Mouse (Mus musculus) midbrain, embryonic 13.5 days (tissue): ENCODE data around the gene Ern2. TPM values are rescaled to one million over a fixed set of nuclear protein-coding genes. Genes with fewer than 3 reads are reported as not detected.
A peak's percentile ranks its signal among the peaks of the same experiment; 100 is the strongest.

Experiments used
- ATAC-seq: fragments of 200-750 bp; cut with Nextera tagmentation; 2 replicates; pipeline ENCODE4 v1.8.0; 2017; ENCODE audit warnings: mild to moderate bottlenecking, moderate TSS enrichment, moderate library complexity
- H3K27ac ChIP-seq: fragments of 300-500 bp; sonication (generic); 2 replicates; pipeline ENCODE4 v1.5.1; 2015; ENCODE audit warnings: inconsistent platforms, mild to moderate bottlenecking, moderate library complexity
- H3K27me3 ChIP-seq: fragments of 300-500 bp; sonication (generic); 2 replicates; pipeline ENCODE4 v1.6.1; 2015; ENCODE audit warnings: mild to moderate bottlenecking, inconsistent platforms
- H3K36me3 ChIP-seq: fragments of 300-500 bp; sonication (generic); 2 replicates; pipeline ENCODE4 v1.6.1; 2015; ENCODE audit warnings: mild to moderate bottlenecking, inconsistent platforms
- H3K4me1 ChIP-seq: fragments of 300-500 bp; sonication (generic); replicated peaks from 2 replicates; pipeline ENCODE4 v1.6.1; 2015; ENCODE audit warnings: inconsistent platforms
- H3K4me2 ChIP-seq: fragments of 300-500 bp; sonication (generic); replicated peaks from 2 replicates; pipeline ENCODE4 v1.6.1; 2015; ENCODE audit warnings: moderate library complexity, mild to moderate bottlenecking, inconsistent platforms
- H3K4me3 ChIP-seq: fragments of 300-500 bp; sonication (generic); replicated peaks from 2 replicates; pipeline ENCODE4 v1.5.1; 2015; ENCODE audit warnings: mild to moderate bottlenecking, inconsistent platforms
- H3K9ac ChIP-seq: fragments of 300-500 bp; sonication (generic); replicated peaks from 2 replicates; pipeline ENCODE4 v1.6.1; 2015; ENCODE audit warnings: mild to moderate bottlenecking, inconsistent platforms
- H3K9me3 ChIP-seq: fragments of 300-500 bp; sonication (generic); 2 replicates; pipeline ENCODE4 v1.6.1; 2016; ENCODE audit warnings: mild to moderate bottlenecking, inconsistent platforms
- WGBS: fragments of 180-500 bp; shearing (Covaris S2); methylation state at CpG from one replicate; pipeline ENCODE4 v1.1.7; 2015; 5-methylcytosine and 5-hydroxymethylcytosine counted together
- polyA plus RNA-seq: library from polyadenylated mRNA; unstranded; fragments of >200 nt; fragmentation: Nextera tagmentation; extraction: Ambion mirVana; gene quantifications from 2 replicates; pipeline ENCODE4 v1.2.1, GENCODE M21; 2015

The Ern2 gene
- polyA plus RNA-seq, 1 experiment from 2014 or later, result 0.78 TPM

- Histone ChIP-seq H3K27me3 (no peaks in the 10 kb centered on the region), H3K9me3 (no peaks in the 10 kb centered on the region), H3K4me1 (peaks cover 43% of the 10 kb centered on the region), H3K4me3 (peak overlapping the region; percentile 59), H3K9ac (peak overlapping the region; percentile 79), H3K27ac (peak overlapping the region; percentile 68), H3K36me3 (peaks cover 20% of the 10 kb centered on the region), H3K4me2 (peak overlapping the region; percentile 96)
- ATAC-seq, result 0 out of 2 replicates have a peak, but pooled peaks have one; percentile 4
- 4% methylated on average over 13 of the region's 13 CpGs for WGBS
Observed at GRCm38 (mm10) chr7:122158488-122158887, 27.5 kb downstream of the Ern2 start.

GRCm38 (mm10) chr7:122152473-122152872 lies 33.5 kb downstream of the Ern2 start:
- H3K4me2 ChIP-seq, result no peak overlapping the region
- no peak for ATAC-seq
- WGBS, result 90% methylated on average over 4 of the region's 4 CpGs
- no peak overlapping the region for H3K4me3 ChIP-seq
- no peaks in the 10 kb centered on the region for H3K27me3 ChIP-seq
- H3K36me3 ChIP-seq, result peaks cover 39% of the 10 kb centered on the region
- H3K27ac ChIP-seq, result no peak overlapping the region
- H3K9me3 ChIP-seq, result no peaks in the 10 kb centered on the region
- no peak overlapping the region for H3K9ac ChIP-seq
- peaks cover 3% of the 10 kb centered on the region; the same call in 1 of the 2 replicates for H3K4me1 ChIP-seq

GRCm38 (mm10) chr7:122140991-122141390 lies 45.0 kb downstream of the Ern2 start:
- peaks cover 92% of the 10 kb centered on the region for H3K36me3 ChIP-seq
- no peaks in the 10 kb centered on the region for H3K9me3 ChIP-seq
- no peak overlapping the region for H3K9ac ChIP-seq
- no peak overlapping the region for H3K4me3 ChIP-seq
- no peaks in the 10 kb centered on the region for H3K27me3 ChIP-seq
- H3K4me2 ChIP-seq, result no peak overlapping the region
- no peak for ATAC-seq
- H3K27ac ChIP-seq, result no peak overlapping the region
- no peaks in the 10 kb centered on the region for H3K4me1 ChIP-seq

- no peak overlapping the region for H3K9ac ChIP-seq
- no peak overlapping the region for H3K4me2 ChIP-seq
- 97% methylated on average over 5 of the region's 5 CpGs for WGBS
- H3K27ac ChIP-seq, result no peak overlapping the region
- no peak for ATAC-seq
- H3K27me3 ChIP-seq, result no peaks in the 10 kb centered on the region
- no peaks in the 10 kb centered on the region for H3K9me3 ChIP-seq
- H3K4me3 ChIP-seq, result no peak overlapping the region
- peaks cover 83% of the 10 kb centered on the region for H3K36me3 ChIP-seq
- H3K4me1 ChIP-seq, result peaks cover 9% of the 10 kb centered on the region
Observed at GRCm38 (mm10) chr7:122138190-122138589, 47.8 kb downstream of the Ern2 start.

- Histone ChIP-seq H3K36me3 (peaks cover 74% of the 10 kb centered on the region), H3K4me2 (no peak overlapping the region), H3K9me3 (no peaks in the 10 kb centered on the region), H3K9ac (no peak overlapping the region), H3K27ac (no peak overlapping the region), H3K27me3 (no peaks in the 10 kb centered on the region), H3K4me3 (no peak overlapping the region), H3K4me1 (peaks cover 13% of the 10 kb centered on the region)
- ATAC-seq, result no peak
Observed at GRCm38 (mm10) chr7:122137071-122137470, 48.9 kb downstream of the Ern2 start.

- Histone ChIP-seq H3K27me3 (no peaks in the 10 kb centered on the region), H3K9me3 (no peaks in the 10 kb centered on the region), H3K36me3 (peaks cover 55% of the 10 kb centered on the region), H3K4me1 (peaks cover 17% of the 10 kb centered on the region), H3K9ac (no peak overlapping the region), H3K4me3 (no peak overlapping the region), H3K27ac (no peak overlapping the region), H3K4me2 (no peak overlapping the region)
- 77% methylated on average over 10 of the region's 10 CpGs for WGBS
- no peak for ATAC-seq
Observed at GRCm38 (mm10) chr7:122135070-122135469, 50.9 kb downstream of the Ern2 start.

GRCm38 (mm10) chr7:122133338-122133625 lies 52.7 kb downstream of the Ern2 start:
- ATAC-seq, result no peak
- Histone ChIP-seq H3K4me3 (peak overlapping the region; percentile 94), H3K36me3 (peaks cover 39% of the 10 kb centered on the region), H3K9ac (peak overlapping the region; percentile 84), H3K27me3 (no peaks in the 10 kb centered on the region), H3K9me3 (no peaks in the 10 kb centered on the region), H3K4me1 (peaks cover 17% of the 10 kb centered on the region), H3K27ac (0 out of 2 replicates have a peak overlapping the region, but pooled peaks have one; percentile 63), H3K4me2 (peak overlapping the region; percentile 88)
- WGBS, result 20% methylated on average over 8 of the region's 8 CpGs

GRCm38 (mm10) chr7:122132497-122133337 lies 53.3 kb downstream of the Ern2 start, which contains the start of the genes Palb2 and Dctn5:
Gene Palb2, minus strand, starts transcription at chr7:122132985.
Gene Dctn5, plus strand, starts transcription at chr7:122133041.
- Histone ChIP-seq H3K4me3 (peak within 1 kb of the TSS; percentile 94), H3K27ac (peak within 1 kb of the TSS; percentile 63; the same call in 1 of the 2 replicates), H3K4me1 (peaks cover 17% of the 10 kb centered on the region), H3K36me3 (peaks cover 39% of the 10 kb centered on the region), H3K9ac (peak within 1 kb of the TSS; percentile 84), H3K9me3 (no peaks in the 10 kb centered on the region), H3K4me2 (peak within 1 kb of the TSS; percentile 88), H3K27me3 (no peaks in the 10 kb centered on the region)
- ATAC-seq, result peak; percentile 98
- WGBS, result under 1% methylated on average over 54 of the region's 54 CpGs

GRCm38 (mm10) chr7:122131834-122132233 lies 54.2 kb downstream of the Ern2 start:
- ATAC-seq, result no peak
- no peak overlapping the region for H3K27ac ChIP-seq
- no peaks in the 10 kb centered on the region for H3K9me3 ChIP-seq
- peak overlapping the region; percentile 88 for H3K4me2 ChIP-seq
- no peaks in the 10 kb centered on the region for H3K27me3 ChIP-seq
- no peak overlapping the region for H3K9ac ChIP-seq
- peaks cover 17% of the 10 kb centered on the region for H3K4me1 ChIP-seq
- H3K36me3 ChIP-seq, result peaks cover 40% of the 10 kb centered on the region
- peak overlapping the region; percentile 94 for H3K4me3 ChIP-seq

GRCm38 (mm10) chr7:122126946-122127345 lies 59.1 kb downstream of the Ern2 start:
- H3K27ac ChIP-seq, result no peak overlapping the region
- H3K4me2 ChIP-seq, result no peak overlapping the region
- H3K9ac ChIP-seq, result no peak overlapping the region
- no peaks in the 10 kb centered on the region for H3K27me3 ChIP-seq
- H3K9me3 ChIP-seq, result no peaks in the 10 kb centered on the region
- WGBS, result 93% methylated on average over 11 of the region's 11 CpGs
- no peak for ATAC-seq
- no peak overlapping the region for H3K4me3 ChIP-seq
- peaks cover 40% of the 10 kb centered on the region for H3K36me3 ChIP-seq
- H3K4me1 ChIP-seq, result 0 out of 2 replicates have a peak, but pooled peaks cover 3% of the 10 kb centered on the region

GRCm38 (mm10) chr7:122125636-122126035 lies 60.4 kb downstream of the Ern2 start:
- Histone ChIP-seq H3K27ac (no peak overlapping the region), H3K36me3 (peaks cover 49% of the 10 kb centered on the region), H3K4me2 (no peak overlapping the region), H3K4me1 (no peaks in the 10 kb centered on the region), H3K9ac (no peak overlapping the region), H3K4me3 (no peak overlapping the region), H3K9me3 (no peaks in the 10 kb centered on the region), H3K27me3 (no peaks in the 10 kb centered on the region)
- 74% methylated on average over 8 of the region's 8 CpGs for WGBS
- ATAC-seq, result no peak

GRCm38 (mm10) chr7:122123518-122123917 lies 62.5 kb downstream of the Ern2 start:
- Histone ChIP-seq H3K4me1 (no peaks in the 10 kb centered on the region), H3K27me3 (no peaks in the 10 kb centered on the region), H3K4me2 (no peak overlapping the region), H3K27ac (no peak overlapping the region), H3K4me3 (no peak overlapping the region), H3K9me3 (no peaks in the 10 kb centered on the region), H3K36me3 (peaks cover 53% of the 10 kb centered on the region), H3K9ac (no peak overlapping the region)
- ATAC-seq, result no peak
- WGBS, result 90% methylated on average over 4 of the region's 4 CpGs
